Mouse (Mus musculus) liver, embryonic 16.5 days (tissue): ENCODE results near the gene Rnf6. TPM values are rescaled to one million over a fixed set of nuclear protein-coding genes. Genes with fewer than 3 reads are reported as not detected.
A peak's percentile ranks its signal among the peaks of the same experiment; 100 is the strongest.

ENCODE experiments used
- ATAC-seq: fragments of 200-750 bp; cut with Nextera tagmentation; 2 replicates; pipeline ENCODE4 v1.8.0; 2017; ENCODE audit warnings: low read depth, mild to moderate bottlenecking, moderate number of reproducible peaks, moderate library complexity
- H3K27ac ChIP-seq: fragments of 300-500 bp; sonication (generic); 2 replicates; pipeline ENCODE4 v1.5.1; 2014; ENCODE audit warnings: mild to moderate bottlenecking, low read length
- H3K27me3 ChIP-seq: fragments of 300-500 bp; sonication (generic); 2 replicates; pipeline ENCODE4 v1.6.1; 2014; ENCODE audit warnings: low read depth, low read length, mixed read lengths; ENCODE audit not compliant: control insufficient read depth, insufficient read depth
- H3K36me3 ChIP-seq: fragments of 300-500 bp; sonication (generic); 2 replicates; pipeline ENCODE4 v1.6.1; 2014; ENCODE audit warnings: mild to moderate bottlenecking; ENCODE audit not compliant: control insufficient read depth, insufficient read depth
- H3K4me1 ChIP-seq: fragments of 300-500 bp; sonication (generic); 2 replicates; pipeline ENCODE4 v1.6.1; 2014; ENCODE audit warnings: low read depth, low read length, mixed read lengths; ENCODE audit not compliant: control insufficient read depth
- H3K4me2 ChIP-seq: fragments of 300-500 bp; sonication (generic); 2 replicates; pipeline ENCODE4 v1.6.1; 2014; ENCODE audit warnings: low read depth, low read length, mixed read lengths
- H3K4me3 ChIP-seq: fragments of 300-500 bp; sonication (generic); 2 replicates; pipeline ENCODE4 v1.5.1; 2014; ENCODE audit warnings: low read depth, mild to moderate bottlenecking, low read length
- H3K9ac ChIP-seq: fragments of 300-500 bp; sonication (generic); 2 replicates; pipeline ENCODE4 v1.6.1; 2014; ENCODE audit warnings: low read depth, low read length
- H3K9me3 ChIP-seq: fragments of 300-500 bp; sonication (generic); replicated peaks from 2 replicates; pipeline ENCODE4 v1.6.1; 2016; ENCODE audit warnings: low read length; ENCODE audit not compliant: control insufficient read depth
- WGBS: fragments of 180-500 bp; shearing (Covaris S2); extraction: QIAGEN DNeasy Blood & Tissue Kit; methylation state at CpG from one replicate; pipeline ENCODE4 v1.1.7; 2014; ENCODE audit not compliant: insufficient replicate concordance; 5-methylcytosine and 5-hydroxymethylcytosine counted together
- polyA plus RNA-seq: library from polyadenylated mRNA; unstranded; fragments of >200 nt; fragmentation: Nextera tagmentation; extraction: Ambion mirVana; gene quantifications from 2 replicates; pipeline ENCODE4 v1.2.1, GENCODE M21; 2015

Rnf6 gene
- polyA plus RNA-seq, 1 experiment from 2014 or later: 30.9 TPM

GRCm38 (mm10) chr5:146220501-146220878 lies 865 bp downstream of the Rnf6 start:
- WGBS: 6% methylated on average over 13 of the region's 13 CpGs

GRCm38 (mm10) chr5:146205537-146205936 lies 15.8 kb downstream of the Rnf6 start:
- H3K4me2 ChIP-seq: no peak overlapping the region
- H3K9me3 ChIP-seq: no peaks in the 10 kb centered on the region
- WGBS: 75% methylated on average over 5 of the region's 5 CpGs
- no peak overlapping the region for H3K27ac ChIP-seq
- no peak overlapping the region for H3K9ac ChIP-seq
- no peak overlapping the region for H3K4me3 ChIP-seq
- H3K4me1 ChIP-seq: no peaks in the 10 kb centered on the region
- ATAC-seq: no peak
- peaks cover 31% of the 10 kb centered on the region for H3K36me3 ChIP-seq
- no peaks in the 10 kb centered on the region for H3K27me3 ChIP-seq

More at GRCm38 (mm10) chr5:146220501-146220878, 865 bp downstream of the Rnf6 start:
- peaks cover 8% of the 10 kb centered on the region for H3K36me3 ChIP-seq
- no peaks in the 10 kb centered on the region for H3K27me3 ChIP-seq
- peak; percentile 72 for ATAC-seq
- peaks cover 15% of the 10 kb centered on the region for H3K4me1 ChIP-seq
- H3K9ac ChIP-seq: peak overlapping the region; percentile 99
- peak overlapping the region; percentile 89 for H3K4me2 ChIP-seq
- peak overlapping the region; percentile 98 for H3K4me3 ChIP-seq
- H3K27ac ChIP-seq: peak overlapping the region; percentile 100
- H3K9me3 ChIP-seq: no peaks in the 10 kb centered on the region

GRCm38 (mm10) chr5:146203921-146204320 lies 17.4 kb downstream of the Rnf6 start:
- peaks cover 21% of the 10 kb centered on the region for H3K36me3 ChIP-seq
- H3K27ac ChIP-seq: no peak overlapping the region
- H3K4me3 ChIP-seq: no peak overlapping the region
- ATAC-seq: no peak
- no peaks in the 10 kb centered on the region for H3K4me1 ChIP-seq
- H3K9ac ChIP-seq: no peak overlapping the region
- WGBS: 29% methylated on average over 2 of the region's 2 CpGs
- no peak overlapping the region for H3K4me2 ChIP-seq
- no peaks in the 10 kb centered on the region for H3K27me3 ChIP-seq
- H3K9me3 ChIP-seq: no peaks in the 10 kb centered on the region

GRCm38 (mm10) chr5:146200580-146200979 lies 20.8 kb downstream of the Rnf6 start:
- H3K4me1 ChIP-seq: no peaks in the 10 kb centered on the region
- H3K9ac ChIP-seq: no peak overlapping the region
- no peaks in the 10 kb centered on the region for H3K27me3 ChIP-seq
- H3K9me3 ChIP-seq: no peaks in the 10 kb centered on the region
- no peak overlapping the region for H3K27ac ChIP-seq
- H3K4me2 ChIP-seq: no peak overlapping the region
- 86% methylated on average over 6 of the region's 6 CpGs for WGBS
- no peak for ATAC-seq
- peaks cover 2% of the 10 kb centered on the region for H3K36me3 ChIP-seq
- H3K4me3 ChIP-seq: no peak overlapping the region

- H3K4me2 ChIP-seq: no peak overlapping the region
- 52% methylated on average over 2 of the region's 2 CpGs for WGBS
- H3K27me3 ChIP-seq: no peaks in the 10 kb centered on the region
- no peaks in the 10 kb centered on the region for H3K4me1 ChIP-seq
- H3K9ac ChIP-seq: no peak overlapping the region
- no peaks in the 10 kb centered on the region for H3K9me3 ChIP-seq
- no peak for ATAC-seq
- H3K4me3 ChIP-seq: no peak overlapping the region
- H3K27ac ChIP-seq: no peak overlapping the region
- H3K36me3 ChIP-seq: peaks cover 2% of the 10 kb centered on the region
These were observed 21.8 kb downstream of the Rnf6 start for GRCm38 (mm10) chr5:146199540-146199939.

- no peak overlapping the region for H3K4me2 ChIP-seq
- H3K27me3 ChIP-seq: no peaks in the 10 kb centered on the region
- H3K9ac ChIP-seq: no peak overlapping the region
- peaks cover 2% of the 10 kb centered on the region for H3K36me3 ChIP-seq
- no peak overlapping the region for H3K4me3 ChIP-seq
- no peak overlapping the region for H3K27ac ChIP-seq
- no peaks in the 10 kb centered on the region for H3K4me1 ChIP-seq
- no peaks in the 10 kb centered on the region for H3K9me3 ChIP-seq
- no peak for ATAC-seq
These were observed 22.3 kb downstream of the Rnf6 start for GRCm38 (mm10) chr5:146199073-146199472.

- Histone ChIP-seq H3K36me3 (no peaks in the 10 kb centered on the region), H3K9me3 (no peaks in the 10 kb centered on the region), H3K4me3 (no peak overlapping the region), H3K9ac (no peak overlapping the region), H3K27ac (no peak overlapping the region), H3K4me1 (no peaks in the 10 kb centered on the region), H3K4me2 (no peak overlapping the region), H3K27me3 (no peaks in the 10 kb centered on the region)
- 61% methylated on average over 8 of the region's 8 CpGs for WGBS
- ATAC-seq: no peak
These were observed 28.0 kb downstream of the Rnf6 start for GRCm38 (mm10) chr5:146193360-146193759.

GRCm38 (mm10) chr5:146190501-146191269 lies 30.7 kb downstream of the Rnf6 start:
- WGBS: 34% methylated on average over 3 of the region's 3 CpGs
- no peaks in the 10 kb centered on the region for H3K9me3 ChIP-seq
- H3K27ac ChIP-seq: no peak overlapping the region
- no peak for ATAC-seq
- no peaks in the 10 kb centered on the region for H3K27me3 ChIP-seq
- no peak overlapping the region for H3K9ac ChIP-seq
- H3K4me3 ChIP-seq: no peak overlapping the region
- H3K4me2 ChIP-seq: no peak overlapping the region
- H3K4me1 ChIP-seq: no peaks in the 10 kb centered on the region
- no peaks in the 10 kb centered on the region for H3K36me3 ChIP-seq

- ATAC-seq: peak; percentile 45
- Histone ChIP-seq H3K27ac (no peak overlapping the region), H3K4me2 (no peak overlapping the region), H3K36me3 (no peaks in the 10 kb centered on the region), H3K9ac (no peak overlapping the region), H3K4me1 (no peaks in the 10 kb centered on the region), H3K27me3 (no peaks in the 10 kb centered on the region), H3K4me3 (no peak overlapping the region), H3K9me3 (no peaks in the 10 kb centered on the region)
- 27% methylated on average over 4 of the region's 4 CpGs for WGBS
These were observed 31.3 kb downstream of the Rnf6 start for GRCm38 (mm10) chr5:146190093-146190492.
